Mouse (Mus musculus) G1E (cell line): ENCODE results near the gene Dkkl1. TPM values are rescaled to one million over a fixed set of nuclear protein-coding genes. Genes with fewer than 3 reads are reported as not detected.

ENCODE experiments used
- ATAC-seq: 2 replicates; pipeline ENCODE4 v1.8.0; 2016; ENCODE audit warnings: mild to moderate bottlenecking; ENCODE audit not compliant: insufficient number of reproducible peaks, poor library complexity, low FRiP score, severe bottlenecking; ENCODE audit errors: extremely low read depth
- DNase-seq: peaks from one replicate; pipeline ENCODE4 v3.0.0; 2012; ENCODE audit warnings: low spot score
- H3K27me3 ChIP-seq: 2 replicates; pipeline ENCODE4 v1.6.1; 2012; ENCODE audit warnings: mild to moderate bottlenecking, low read length, inconsistent platforms; ENCODE audit not compliant: insufficient read depth
- H3K36me3 ChIP-seq: replicated peaks from 2 replicates; pipeline ENCODE3; 2012; ENCODE audit warnings: mild to moderate bottlenecking, inconsistent platforms
- H3K4me1 ChIP-seq: 2 replicates; pipeline ENCODE4 v1.6.1; 2012; ENCODE audit warnings: low read depth, low read length, inconsistent platforms, mixed read lengths; ENCODE audit not compliant: insufficient read depth
- H3K4me3 ChIP-seq: 2 replicates; pipeline ENCODE4 v1.5.1; 2012; ENCODE audit warnings: low read depth, mild to moderate bottlenecking, inconsistent platforms, low read length, moderate library complexity, mixed read lengths
- H3K9me3 ChIP-seq: replicated peaks from 2 replicates; pipeline ENCODE4 v1.6.1; 2012; ENCODE audit warnings: inconsistent platforms
- CTCF ChIP-seq: IDR thresholded peaks from 2 replicates; pipeline ENCODE4 v1.5.1; 2012; ENCODE audit warnings: low read depth, low read length, inconsistent platforms, mixed read lengths
- GATA1 ChIP-seq: IDR thresholded peaks from 2 replicates; pipeline ENCODE4 v1.6.1; 2012; ENCODE audit warnings: borderline replicate concordance, low read length, inconsistent platforms, mixed read lengths
- GATA2 ChIP-seq: IDR thresholded peaks from 2 replicates; pipeline ENCODE4 v1.6.1; 2012; ENCODE audit warnings: low read depth, low read length, inconsistent platforms, borderline replicate concordance
- POLR2AphosphoS5 ChIP-seq: IDR thresholded peaks from 2 replicates; pipeline ENCODE4 v1.6.1; 2012; ENCODE audit warnings: low read depth, low read length, inconsistent platforms; ENCODE audit not compliant: insufficient replicate concordance
- TAL1 ChIP-seq: conservative IDR thresholded peaks from 2 replicates; pipeline ENCODE4 v1.6.1; 2012; ENCODE audit warnings: low read depth, low read length, inconsistent platforms, mixed read lengths
- polyA plus RNA-seq: library from polyadenylated mRNA; stranded (reverse); fragments of >175 nt; gene quantifications from 2 replicates; pipeline ENCODE4 v1.2.3, GENCODE M21; 2012
- total RNA-seq, 2 experiments: library from RNA; stranded (forward) in 1 of 2; stranded (reverse) in 1 of 2; fragments of 200-1000 nt in 1 of 2; fragments of >200 nt in 1 of 2; fragmentation: Nextera tagmentation in 1 of 2; gene quantifications; 2 replicates each; pipeline ENCODE4 v1.2.3; 2014 to 2017

Gene Dkkl1
- total and polyA plus RNA-seq, 3 experiments: 0.11 TPM; not detected in 2

DNA sequence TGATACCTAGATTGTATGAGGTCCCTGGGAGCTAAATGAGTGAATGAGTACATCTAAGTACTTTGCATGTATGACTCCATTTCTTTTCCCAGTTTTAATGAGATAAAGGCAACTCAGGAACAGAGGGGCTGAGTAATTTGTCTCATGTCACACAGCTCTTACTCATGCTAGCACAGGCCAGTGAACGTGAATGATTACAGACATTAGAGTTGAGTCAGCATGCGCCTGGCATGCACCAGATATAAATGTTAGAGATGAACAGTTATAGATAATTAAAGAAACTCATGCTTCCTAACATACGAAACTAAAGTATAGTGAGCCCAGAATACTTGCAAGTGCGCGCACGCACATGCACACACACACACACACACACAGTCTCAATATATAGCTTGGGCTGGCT, 21.8 kb downstream of the Dkkl1 start:
- H3K4me3 ChIP-seq: no peak overlapping the region
- peaks cover 85% of the 10 kb centered on the region for H3K27me3 ChIP-seq
- H3K36me3 ChIP-seq: no peaks in the 10 kb centered on the region
- DNase-seq (no peak), ATAC-seq (no peak)
- no peaks in the 10 kb centered on the region for H3K9me3 ChIP-seq
- no peak for TF ChIP-seq GATA1
- no peak for TF ChIP-seq CTCF
- no peak for TF ChIP-seq TAL1
- TF ChIP-seq POLR2AphosphoS5: no peak
- TF ChIP-seq GATA2: no peak
- no peaks in the 10 kb centered on the region; the same call in 1 of the 2 replicates for H3K4me1 ChIP-seq

DNA sequence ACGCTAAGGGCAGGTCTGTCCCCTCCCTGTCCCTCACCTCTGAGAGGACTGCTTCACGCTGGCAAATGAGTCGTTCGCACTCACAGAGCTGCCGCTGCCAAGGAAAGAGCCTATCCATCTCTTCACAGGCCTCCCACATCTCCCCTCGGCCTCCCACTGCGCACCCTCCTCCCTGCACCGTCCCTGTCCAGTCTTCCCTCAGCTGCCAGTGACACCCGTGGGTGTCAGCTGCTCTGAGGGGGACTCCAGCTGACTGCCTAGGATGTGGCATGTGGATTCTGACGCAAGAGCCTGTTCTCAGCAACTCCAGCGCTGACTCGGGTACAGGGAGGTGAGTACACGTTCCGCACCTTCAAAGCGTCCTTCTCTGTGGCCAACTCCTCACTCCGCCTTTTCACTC, 22.3 kb downstream of the Dkkl1 start:
- H3K27me3 ChIP-seq: peaks cover 88% of the 10 kb centered on the region
- TF ChIP-seq TAL1: no peak
- TF ChIP-seq GATA2: no peak
- no peak for TF ChIP-seq POLR2AphosphoS5
- TF ChIP-seq CTCF: no peak
- no peak for TF ChIP-seq GATA1
- H3K4me1 ChIP-seq: no peaks in the 10 kb centered on the region; the same call in 1 of the 2 replicates
- no peak overlapping the region for H3K4me3 ChIP-seq
- H3K36me3 ChIP-seq: no peaks in the 10 kb centered on the region
- no peak for ATAC-seq
- no peak for DNase-seq
- no peaks in the 10 kb centered on the region for H3K9me3 ChIP-seq

DNA sequence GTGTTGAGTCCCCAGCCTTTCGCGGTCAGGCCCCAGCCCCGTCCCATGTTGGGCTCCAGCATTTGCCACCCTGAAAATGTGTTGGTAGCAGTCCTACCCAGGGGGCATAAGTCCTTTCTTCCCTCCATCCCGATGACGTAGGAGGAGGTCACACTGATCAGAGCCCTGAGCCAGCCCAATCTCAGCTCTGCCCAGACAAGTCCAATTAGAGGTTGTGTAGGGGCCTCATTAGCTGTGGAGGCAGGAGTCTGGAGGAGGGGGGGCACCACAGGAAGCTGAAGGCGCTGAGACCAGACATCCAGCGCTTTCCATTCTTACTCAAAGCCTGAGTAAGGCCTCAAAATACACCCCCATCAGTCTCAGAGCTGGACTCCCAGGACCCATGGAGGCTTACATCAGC, 26.0 kb downstream of the Dkkl1 start:
- TF ChIP-seq CTCF (no peak), POLR2AphosphoS5 (no peak), GATA1 (no peak), GATA2 (no peak), TAL1 (no peak)
- H3K9me3 ChIP-seq: no peaks in the 10 kb centered on the region
- no peak for ATAC-seq
- H3K36me3 ChIP-seq: no peaks in the 10 kb centered on the region
- no peak overlapping the region for H3K4me3 ChIP-seq
- H3K27me3 ChIP-seq: peaks cover 88% of the 10 kb centered on the region
- no peak for DNase-seq
- peaks cover 20% of the 10 kb centered on the region for H3K4me1 ChIP-seq

GRCm38 (mm10) chr7:45183672-45184071, 28.3 kb downstream of the Dkkl1 start:
- DNase-seq (no peak), ATAC-seq (no peak)
- Histone ChIP-seq H3K9me3 (no peaks in the 10 kb centered on the region), H3K4me1 (peaks cover 21% of the 10 kb centered on the region), H3K36me3 (no peaks in the 10 kb centered on the region), H3K4me3 (no peak overlapping the region), H3K27me3 (peaks cover 89% of the 10 kb centered on the region)
- TF ChIP-seq CTCF: no peak
- no peak for TF ChIP-seq TAL1
- TF ChIP-seq POLR2AphosphoS5: no peak

- peaks cover 90% of the 10 kb centered on the region for H3K27me3 ChIP-seq
- no peaks in the 10 kb centered on the region for H3K9me3 ChIP-seq
- no peaks in the 10 kb centered on the region for H3K36me3 ChIP-seq
- ATAC-seq: no peak
- no peak for DNase-seq
- H3K4me3 ChIP-seq: peak overlapping the region; percentile 69; the same call in 1 of the 2 replicates
- H3K4me1 ChIP-seq: peaks cover 24% of the 10 kb centered on the region
- TF ChIP-seq GATA2: no peak
- no peak for TF ChIP-seq GATA1
- TF ChIP-seq CTCF: no peak
- no peak for TF ChIP-seq TAL1
Observed at GRCm38 (mm10) chr7:45182606-45183005, 29.3 kb downstream of the Dkkl1 start.

GRCm38 (mm10) chr7:45182199-45182601, 29.7 kb downstream of the Dkkl1 start:
- Histone ChIP-seq H3K4me3 (peak overlapping the region; percentile 69), H3K4me1 (peaks cover 24% of the 10 kb centered on the region), H3K9me3 (no peaks in the 10 kb centered on the region), H3K36me3 (no peaks in the 10 kb centered on the region), H3K27me3 (peaks cover 91% of the 10 kb centered on the region)
- DNase-seq (peak; percentile 99), ATAC-seq (peak; percentile 99)
- TF ChIP-seq POLR2AphosphoS5 (no peak), TAL1 (no peak), GATA2 (no peak), CTCF (no peak), GATA1 (no peak)

DNA sequence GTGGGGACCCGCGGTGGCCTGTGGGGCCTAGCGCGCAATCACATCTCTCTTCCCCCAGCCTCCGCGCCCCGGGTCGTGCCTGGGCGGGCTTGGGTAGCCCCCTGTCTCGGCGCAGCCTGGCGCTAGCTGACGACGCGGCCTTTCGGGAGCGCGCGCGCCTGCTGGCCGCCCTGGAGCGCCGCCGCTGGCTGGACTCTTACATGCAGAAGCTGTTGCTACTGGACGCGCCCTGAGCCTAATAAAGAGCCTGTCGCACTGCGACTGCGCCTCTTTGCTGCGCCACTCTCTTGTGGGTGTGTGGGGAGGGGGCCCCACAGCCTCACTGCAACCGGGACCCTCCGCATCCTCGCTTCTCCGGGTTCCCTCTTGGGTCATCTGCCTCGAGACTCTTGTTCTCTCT, 30.4 kb downstream of the Dkkl1 start:
- H3K9me3 ChIP-seq: no peaks in the 10 kb centered on the region
- ATAC-seq (no peak), DNase-seq (peak; percentile 40)
- H3K4me1 ChIP-seq: peaks cover 24% of the 10 kb centered on the region
- no peak for TF ChIP-seq GATA2
- TF ChIP-seq TAL1: no peak
- no peak for TF ChIP-seq GATA1
- TF ChIP-seq POLR2AphosphoS5: no peak
- TF ChIP-seq CTCF: no peak
- peak overlapping the region; percentile 69; the same call in 1 of the 2 replicates for H3K4me3 ChIP-seq
- H3K27me3 ChIP-seq: peaks cover 91% of the 10 kb centered on the region
- H3K36me3 ChIP-seq: no peaks in the 10 kb centered on the region
